ENCODE assay signal across 8 mouse cellular contexts in the genomic region with DNA sequence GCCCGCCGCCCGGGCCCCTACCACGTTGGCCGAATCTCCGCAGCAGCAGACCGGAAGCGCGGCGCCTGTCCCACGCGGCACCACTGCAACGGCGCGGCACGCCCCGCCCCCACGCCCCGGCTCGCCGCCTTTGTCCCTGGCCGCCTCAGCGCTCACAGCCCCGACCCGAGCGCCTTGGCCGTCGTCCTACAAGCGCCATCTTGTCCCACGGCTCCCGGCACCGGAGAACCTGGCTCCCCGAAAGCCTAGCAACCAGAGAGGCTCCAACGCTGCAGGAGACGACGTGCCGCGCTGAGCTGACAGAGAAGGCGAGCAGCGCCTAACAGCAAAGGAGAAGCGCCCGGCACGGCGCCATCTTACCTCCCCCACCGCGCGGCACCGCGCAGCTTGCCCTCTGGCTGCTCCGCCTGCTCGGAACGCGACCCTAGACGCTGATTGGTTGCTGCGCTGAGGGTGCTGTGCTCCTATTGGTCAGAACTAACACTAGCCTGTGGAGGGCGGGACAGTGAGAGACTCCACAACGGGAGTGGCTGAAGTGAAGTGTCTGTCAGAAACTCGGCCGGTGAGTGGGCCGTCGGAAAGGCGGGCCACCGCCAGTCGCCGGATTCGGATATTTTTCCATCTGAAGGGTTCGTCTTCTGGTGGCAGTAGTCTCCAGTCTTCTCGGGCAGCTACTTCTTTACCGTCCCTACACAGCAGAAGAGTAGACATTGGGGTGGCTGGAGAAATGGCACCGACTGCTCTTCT. TPM values are rescaled to one million over a fixed set of nuclear protein-coding genes. Genes with fewer than 3 reads are reported as not detected.
A peak's percentile ranks its signal among the peaks of the same experiment; 100 is the strongest.
DNase-seq lines count a peak whose midpoint lies in the region; ATAC-seq and TF ChIP-seq lines count a peak whose summit lies in the region.

Gene Kansl2 (minus strand): TSS at position 384 of the 747 bp plus-strand sequence.

- peak; percentile 98 to 99 for DNase-seq in heart, postnatal 10 days
- peak; percentile 87 for DNase-seq in large intestine, adult 2 months (ENCODE audit: low read depth, low spot score)
- DNase-seq in liver, postnatal 0 days, result peak; percentile 97
- DNase-seq in testis, postnatal 10 days (ENCODE audit: low spot score), result peak; percentile 95

- intact Hi-C loops in heart, postnatal 10 days (cut with DNase I), result no loop called here

- TF ChIP-seq EP300 in ES-Bruce4 (IDR thresholded peaks at IDR 0.05; ENCODE audit: insufficient read depth, low read depth, low read length), result no peak
- TF ChIP-seq EP300 in liver, postnatal 0 days (IDR thresholded peaks at IDR 0.05; ENCODE audit: low read depth), result peak; percentile 20; the same call in 1 of the 2 replicates

- H3K27me3 ChIP-seq in ES-Bruce4 (ENCODE audit: control insufficient read depth, insufficient read depth, low read length, poor library complexity, severe bottlenecking), result no peaks in the 10 kb centered on the region
- no peaks in the 10 kb centered on the region for H3K27me3 ChIP-seq in forebrain, embryonic 13.5 days
- no peaks in the 10 kb centered on the region for H3K27me3 ChIP-seq in liver, postnatal 0 days (ENCODE audit: insufficient read depth, low read length)
- no peaks in the 10 kb centered on the region for H3K27me3 ChIP-seq in neural tube, embryonic 14.5 days (ENCODE audit: control insufficient read depth, insufficient read depth, low read length)

- peak within 1 kb of the TSS; percentile 68 for H3K27ac ChIP-seq in ES-Bruce4 (ENCODE audit: insufficient read depth, low read length)
- peak within 1 kb of the TSS; percentile 99 for H3K27ac ChIP-seq in forebrain, embryonic 13.5 days
- H3K27ac ChIP-seq in liver, postnatal 0 days (ENCODE audit: low read depth), result peak within 1 kb of the TSS; percentile 99
- H3K27ac ChIP-seq in neural tube, embryonic 14.5 days (ENCODE audit: low read depth, low read length), result peak within 1 kb of the TSS; percentile 100

- TF ChIP-seq CTCF in ES-Bruce4 (IDR thresholded peaks at IDR 0.05; ENCODE audit: low read depth, low read length), result no peak
- TF ChIP-seq CTCF in liver, postnatal 0 days (IDR thresholded peaks at IDR 0.05; ENCODE audit: low read depth), result 0 out of 2 replicates have a peak, but pooled peaks have one; percentile 11

- peak within 1 kb of the TSS; percentile 91 for H3K4me2 ChIP-seq in forebrain, embryonic 13.5 days
- peak within 1 kb of the TSS; percentile 93 for H3K4me2 ChIP-seq in liver, postnatal 0 days (ENCODE audit: low read depth, low read length)
- peak within 1 kb of the TSS; percentile 97 for H3K4me2 ChIP-seq in neural tube, embryonic 14.5 days (ENCODE audit: low read depth, low read length)

- H3K4me1 ChIP-seq in ES-Bruce4 (ENCODE audit: control insufficient read depth, insufficient read depth, low read length), result no peaks in the 10 kb centered on the region
- peaks cover 16% of the 10 kb centered on the region for H3K4me1 ChIP-seq in forebrain, embryonic 13.5 days
- H3K4me1 ChIP-seq in liver, postnatal 0 days (ENCODE audit: insufficient read depth), result peaks cover 14% of the 10 kb centered on the region
- H3K4me1 ChIP-seq in neural tube, embryonic 14.5 days (ENCODE audit: control insufficient read depth, insufficient read depth, low read length), result peaks cover 8% of the 10 kb centered on the region

- WGBS in forebrain, embryonic 13.5 days, result under 1% methylated on average over 69 of the region's 70 CpGs
- WGBS in large intestine, adult 2 months, result under 1% methylated on average over 69 of the region's 70 CpGs
- WGBS in liver, postnatal 0 days (ENCODE audit: insufficient replicate concordance), result 2% methylated on average over 69 of the region's 70 CpGs
- WGBS in neural tube, embryonic 14.5 days, result under 1% methylated on average over 68 of the region's 70 CpGs

- H3K9me3 ChIP-seq in ES-Bruce4 (replicated peaks; ENCODE audit: control insufficient read depth, insufficient read depth, low read length, poor library complexity, severe bottlenecking), result no peaks in the 10 kb centered on the region
- no peaks in the 10 kb centered on the region for H3K9me3 ChIP-seq in forebrain, embryonic 13.5 days (replicated peaks)
- H3K9me3 ChIP-seq in liver, postnatal 0 days (ENCODE audit: low read length), result no peaks in the 10 kb centered on the region
- H3K9me3 ChIP-seq in neural tube, embryonic 14.5 days (ENCODE audit: control insufficient read depth, low read length), result no peaks in the 10 kb centered on the region

- no peak for TF ChIP-seq POLR2A in ES-Bruce4 (IDR thresholded peaks at IDR 0.05; ENCODE audit: insufficient read depth, low read length)

- peak; percentile 100 for ATAC-seq in cerebellum, adult (ENCODE audit: insufficient number of reproducible peaks, low FRiP score, low TSS enrichment)
- ATAC-seq in forebrain, embryonic 13.5 days, result peak; percentile 100
- peak; percentile 99 for ATAC-seq in liver, postnatal 0 days
- ATAC-seq in neural tube, embryonic 14.5 days (ENCODE audit: low read depth), result peak; percentile 100

- peak within 1 kb of the TSS; percentile 83 for H3K4me3 ChIP-seq in ES-Bruce4 (ENCODE audit: low read depth, low read length)
- H3K4me3 ChIP-seq in forebrain, embryonic 13.5 days, result peak within 1 kb of the TSS; percentile 78
- H3K4me3 ChIP-seq in liver, postnatal 0 days (ENCODE audit: low read depth, low read length), result peak within 1 kb of the TSS; percentile 73
- peak within 1 kb of the TSS; percentile 82 for H3K4me3 ChIP-seq in neural tube, embryonic 14.5 days (ENCODE audit: low read depth, low read length)

- H3K9ac ChIP-seq in ES-Bruce4 (ENCODE audit: low read depth, poor library complexity, severe bottlenecking), result peak within 1 kb of the TSS; percentile 96
- peak within 1 kb of the TSS; percentile 94 for H3K9ac ChIP-seq in forebrain, embryonic 13.5 days
- peak within 1 kb of the TSS; percentile 84 for H3K9ac ChIP-seq in liver, postnatal 0 days (replicated peaks)
- peak within 1 kb of the TSS; percentile 88 for H3K9ac ChIP-seq in neural tube, embryonic 14.5 days (replicated peaks; ENCODE audit: low read depth, low read length)

- H3K36me3 ChIP-seq in ES-Bruce4 (ENCODE audit: control insufficient read depth, insufficient read depth, low read length, poor library complexity, severe bottlenecking), result peaks cover 42% of the 10 kb centered on the region
- peaks cover 36% of the 10 kb centered on the region for H3K36me3 ChIP-seq in forebrain, embryonic 13.5 days (ENCODE audit: poor library complexity, severe bottlenecking)
- H3K36me3 ChIP-seq in liver, postnatal 0 days (replicated peaks; ENCODE audit: insufficient read depth, low read length), result peaks cover 26% of the 10 kb centered on the region
- peaks cover 20% of the 10 kb centered on the region for H3K36me3 ChIP-seq in neural tube, embryonic 14.5 days (ENCODE audit: control insufficient read depth, insufficient read depth, low read length)

RNA-seq across cellular contexts. Expression of gene Kansl2, which starts in this region (rescaled TPM):
- 116 and 119 TPM in 2 replicates for polyA plus RNA-seq in ES-Bruce4 (2011; ENCODE audit: insufficient read depth, insufficient read length, low read depth, missing spikeins)
- 150 and 157 TPM in 2 replicates for polyA plus RNA-seq in forebrain, embryonic 13.5 days (2015; fragmentation: Nextera tagmentation; extraction: Ambion mirVana)
- 10 to 100 TPM; 89.3 to 91.8 TPM for total RNA-seq in heart, postnatal 10 days (2021)
- 30.1 and 33.2 TPM in 2 replicates for polyA plus RNA-seq in large intestine, adult 2 months (2012; rRNA removed)
- polyA plus RNA-seq in liver, postnatal 0 days (2015; fragmentation: Nextera tagmentation; extraction: Ambion mirVana), result 26.6 and 28.2 TPM in 2 replicates
- polyA plus RNA-seq in neural tube, embryonic 14.5 days (2014; fragmentation: Nextera tagmentation; extraction: Ambion mirVana), result 99.6 and 105 TPM in 2 replicates

Comparison
In these comparisons a context has a peak if more than half of its experiments do, and no peak if none do; other contexts are left out.
1. Peak in every context shown above with its lines: DNase-seq, ATAC-seq, H3K4me3 ChIP-seq and H3K27ac ChIP-seq.